Mouse (Mus musculus) c-Kit-positive CD71-negative TER-119-negative erythroid progenitor cells, embryonic 14.5 days (primary cell): ENCODE data around the gene Fam227b.

Experiments used
- DNase-seq: peaks from one replicate; pipeline ENCODE4 v3.0.0-alpha.2; 2013; ENCODE audit warnings: low read depth

Gene Fam227b

DNA sequence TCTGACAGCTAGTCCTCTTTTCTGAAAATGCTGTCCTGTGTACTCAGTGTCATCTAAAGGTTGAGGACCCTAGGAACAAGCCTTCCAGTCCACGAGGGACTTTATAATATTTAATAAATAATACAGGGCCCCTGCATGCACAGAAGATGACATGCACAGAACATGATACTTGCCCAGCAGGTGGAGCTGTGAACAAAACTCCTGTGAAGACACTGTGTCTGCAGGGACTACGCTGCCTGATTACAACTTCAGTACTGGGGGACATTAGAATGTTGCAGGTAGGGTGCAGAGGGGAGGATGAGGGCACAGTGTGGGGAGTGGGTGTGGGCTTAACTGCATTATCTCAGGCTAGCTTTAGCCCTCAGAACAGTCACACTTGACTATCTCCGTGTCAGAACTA, 145.7 kb downstream of the Fam227b start:
- peak; percentile 12 for DNase-seq

DNA sequence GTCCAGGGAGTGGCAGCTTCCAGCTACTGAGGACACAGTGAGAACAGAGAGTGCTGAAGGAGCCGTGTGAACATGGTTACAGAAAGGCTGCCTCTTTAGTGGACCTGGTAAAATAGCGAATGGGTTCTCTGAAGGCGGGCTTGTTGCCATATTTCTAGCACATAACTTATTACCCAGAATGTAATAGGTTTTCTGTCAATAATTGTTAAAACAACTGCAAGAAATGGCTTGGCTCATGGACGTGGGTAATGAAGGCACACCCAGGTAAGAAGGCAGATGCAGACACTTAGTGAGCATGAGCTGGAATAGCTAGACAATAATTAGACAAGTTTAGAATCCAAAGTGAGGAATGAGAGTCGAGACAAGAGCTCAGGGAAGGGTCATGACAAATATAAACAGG, 149.5 kb downstream of the Fam227b start:
- no peak for DNase-seq

DNA sequence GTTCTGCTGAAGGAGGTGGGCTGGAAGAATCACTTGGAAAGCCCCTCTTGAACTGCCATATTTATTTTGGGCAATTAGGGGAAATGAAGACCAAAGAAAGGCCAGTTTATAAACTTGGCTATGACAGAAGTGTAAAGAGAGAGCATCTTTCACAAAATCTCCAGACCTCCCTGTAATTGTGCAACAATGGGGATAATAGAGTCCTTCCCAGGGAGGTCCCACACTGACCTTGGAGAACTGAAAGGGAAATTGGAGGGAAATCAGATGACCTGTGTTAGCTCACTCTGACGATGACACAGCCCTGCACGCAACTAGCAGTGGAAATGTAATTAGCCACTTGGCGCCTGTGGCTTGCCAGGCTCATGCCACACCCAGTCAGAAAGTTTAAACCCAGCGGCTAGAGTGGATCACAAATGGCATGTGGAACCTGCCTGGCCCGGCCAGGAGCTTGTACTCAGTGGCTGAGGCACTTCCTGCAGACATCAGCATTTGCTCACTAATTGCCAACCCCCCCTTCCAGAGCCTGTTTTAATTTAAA, 175.9 kb downstream of the Fam227b start:
- DNase-seq = no peak

DNA sequence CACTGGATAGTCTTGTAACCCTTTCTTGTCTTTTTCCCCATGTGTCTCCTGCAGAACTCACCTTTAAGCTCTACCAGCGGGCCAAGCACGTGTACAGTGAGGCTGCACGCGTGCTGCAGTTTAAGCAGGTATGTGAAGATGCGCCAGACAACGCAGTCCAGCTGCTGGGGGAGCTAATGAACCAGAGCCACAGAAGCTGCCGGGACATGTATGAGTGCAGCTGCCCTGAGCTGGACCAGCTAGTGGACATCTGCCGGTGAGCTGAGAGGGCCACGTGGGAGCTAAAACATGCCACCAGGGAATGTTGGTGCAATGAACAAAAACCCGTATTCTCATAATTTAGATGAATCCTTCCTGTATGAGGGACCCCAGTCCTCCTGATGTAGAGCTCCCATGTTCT, 176.6 kb downstream of the Fam227b start:
- no peak for DNase-seq

DNA sequence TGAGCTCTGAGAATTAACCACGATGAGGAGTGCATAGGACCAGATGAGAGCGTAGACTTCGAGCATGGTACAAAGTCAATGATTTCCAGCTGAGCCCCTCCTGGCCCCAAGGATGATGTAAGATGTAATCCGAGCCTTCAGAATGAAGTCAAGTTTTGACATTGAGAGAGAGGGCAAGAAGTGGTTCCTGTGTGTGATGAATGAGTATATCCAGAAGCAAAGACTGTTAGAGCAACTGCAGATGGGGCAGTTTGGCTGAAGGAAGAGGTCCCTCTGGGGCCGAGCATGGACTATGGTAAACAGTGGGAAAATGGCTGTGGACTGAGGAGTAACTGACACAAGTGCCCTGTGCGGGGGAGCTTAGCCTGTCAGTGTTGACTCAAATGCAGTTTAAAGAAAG, 178.6 kb downstream of the Fam227b start:
- DNase-seq = no peak

DNA sequence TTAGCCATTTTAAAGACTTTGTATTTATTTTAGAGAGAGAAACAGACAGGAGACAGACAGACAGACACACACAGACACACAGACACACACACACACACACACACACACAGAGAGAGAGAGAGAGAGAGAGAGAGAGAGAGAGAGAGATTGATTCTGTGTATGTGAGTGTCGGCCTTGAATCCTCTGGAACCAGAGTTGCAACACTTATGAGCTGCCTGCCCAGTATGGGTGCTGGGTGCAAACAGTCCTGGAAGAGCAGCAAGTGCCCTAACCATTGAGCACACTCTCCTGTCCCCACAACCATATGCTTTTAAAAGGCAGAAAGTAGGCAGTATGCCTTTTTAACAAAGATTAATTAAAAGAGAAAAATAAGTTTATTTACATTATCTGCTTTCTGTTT, 183.0 kb downstream of the Fam227b start:
- DNase-seq = no peak

DNA sequence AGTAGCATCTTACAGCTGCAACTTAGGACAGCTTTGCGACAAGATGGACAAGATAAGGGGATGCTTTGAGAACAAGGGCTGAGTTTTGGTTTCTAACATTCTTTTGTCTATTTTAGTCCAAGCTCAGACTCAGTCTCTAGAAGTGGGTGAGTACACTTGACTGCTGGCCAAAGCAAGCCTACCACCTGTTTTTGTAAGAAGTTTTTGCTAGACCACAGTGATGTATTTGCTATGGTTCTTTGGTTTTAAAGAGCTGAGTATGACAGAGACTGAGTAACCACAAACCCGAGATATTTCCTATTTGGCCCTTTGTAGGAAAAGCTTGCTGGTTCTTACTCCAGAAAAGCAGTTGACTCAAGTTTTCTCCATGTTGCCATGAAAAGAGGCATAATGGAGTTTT, 203.6 kb downstream of the Fam227b start:
- DNase-seq = no peak

DNA sequence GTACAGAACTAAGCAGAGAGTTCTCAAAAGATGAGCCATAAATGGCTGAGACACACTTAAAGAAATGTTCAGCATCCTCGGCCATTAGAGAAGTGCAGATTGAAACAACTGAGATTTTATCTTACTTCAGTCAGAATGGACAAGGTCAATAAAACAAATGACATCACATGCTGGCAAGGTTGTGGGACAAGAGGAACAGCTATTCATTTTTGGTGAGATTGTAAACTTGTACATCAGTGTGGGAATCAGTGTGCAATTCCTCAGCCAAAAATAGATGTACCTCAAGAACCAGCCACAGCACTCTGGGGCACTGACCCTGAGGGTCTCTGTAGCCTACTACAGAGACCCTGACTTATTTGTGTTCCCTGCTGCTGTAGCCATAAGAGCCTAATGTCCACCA, 208.5 kb downstream of the Fam227b start:
- no peak for DNase-seq

DNA sequence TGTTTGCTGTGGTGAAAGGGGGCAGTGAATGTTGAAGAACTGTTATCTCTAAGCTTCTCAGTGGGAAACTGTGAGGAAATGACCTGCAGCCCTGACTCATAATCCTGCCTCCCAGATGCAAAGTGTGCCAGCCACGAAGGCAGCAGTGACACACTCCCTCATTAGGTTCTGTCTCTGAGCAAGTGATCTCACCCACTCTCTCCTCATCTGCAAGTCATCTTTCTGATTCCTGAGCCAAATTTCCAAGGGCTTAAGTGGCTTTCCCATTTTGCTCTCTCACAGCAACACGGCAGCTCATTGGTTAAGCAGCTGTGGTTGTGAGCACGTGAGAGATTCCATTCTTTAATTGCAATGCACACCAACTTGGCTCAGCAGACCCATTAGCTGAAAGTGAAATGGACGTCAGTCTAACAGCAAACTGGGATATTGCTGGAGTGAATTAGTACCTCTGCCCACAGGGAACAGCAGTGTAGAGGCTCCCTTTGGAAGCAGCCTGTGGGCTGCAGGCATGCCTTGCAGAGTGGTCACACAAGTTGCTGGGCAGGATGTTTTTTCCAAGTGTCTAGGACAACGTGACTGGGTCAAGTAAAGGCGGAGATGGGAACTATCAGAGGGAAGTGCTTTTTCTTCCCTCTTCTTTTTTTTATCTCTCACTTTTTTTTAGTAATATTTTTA, 210.6 kb downstream of the Fam227b start:
- no peak for DNase-seq

DNA sequence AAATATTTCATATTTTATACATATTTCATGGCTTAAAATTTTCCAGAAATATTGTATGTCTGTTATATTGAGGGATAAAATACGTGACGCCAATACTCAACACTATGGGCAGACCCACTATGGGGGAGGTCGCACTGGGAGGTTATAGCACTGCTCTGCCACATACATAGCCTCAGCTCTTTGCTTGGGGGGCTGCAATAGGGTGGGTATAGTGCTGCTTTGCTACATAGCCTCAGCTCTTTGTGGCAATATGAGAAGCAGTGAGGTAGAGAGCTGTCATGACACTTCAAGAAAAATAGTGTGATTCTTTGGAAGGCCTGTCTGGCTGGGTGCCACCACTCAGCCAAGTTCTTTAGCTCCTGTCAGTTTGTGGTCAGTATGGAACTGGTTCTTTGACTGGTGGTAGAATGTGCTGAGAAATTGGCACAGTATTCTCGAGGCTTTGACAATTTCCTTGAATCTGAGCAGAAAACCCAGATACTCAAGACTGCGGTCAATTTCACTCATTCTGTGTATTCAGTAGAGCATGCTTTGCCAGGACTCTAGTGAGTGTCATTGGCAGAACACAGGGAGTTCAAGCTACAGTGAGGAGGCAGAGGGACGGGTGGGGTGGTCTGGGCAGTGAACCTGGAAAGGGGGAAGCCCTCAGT, 212.7 kb downstream of the Fam227b start:
- DNase-seq = no peak

DNA sequence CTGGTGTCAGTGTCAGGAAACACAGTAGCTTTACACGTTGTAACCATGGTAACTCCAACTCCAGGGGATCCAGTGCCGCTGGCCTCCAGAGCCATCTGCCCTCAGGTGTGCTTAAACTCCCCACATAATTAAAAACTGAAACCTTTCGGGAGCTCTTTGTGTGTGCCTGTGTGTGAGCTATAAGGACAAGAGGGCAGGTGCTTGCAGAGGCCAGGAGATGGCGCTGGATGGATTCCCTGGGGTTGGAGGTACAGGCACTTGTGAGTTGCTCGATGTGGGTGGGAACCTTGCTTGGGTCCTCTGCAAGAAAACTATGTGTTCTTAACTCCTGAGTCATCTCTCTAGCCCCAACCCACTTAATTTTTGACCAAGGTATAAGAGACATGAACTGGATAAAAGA, 215.4 kb downstream of the Fam227b start:
- DNase-seq = no peak

DNA sequence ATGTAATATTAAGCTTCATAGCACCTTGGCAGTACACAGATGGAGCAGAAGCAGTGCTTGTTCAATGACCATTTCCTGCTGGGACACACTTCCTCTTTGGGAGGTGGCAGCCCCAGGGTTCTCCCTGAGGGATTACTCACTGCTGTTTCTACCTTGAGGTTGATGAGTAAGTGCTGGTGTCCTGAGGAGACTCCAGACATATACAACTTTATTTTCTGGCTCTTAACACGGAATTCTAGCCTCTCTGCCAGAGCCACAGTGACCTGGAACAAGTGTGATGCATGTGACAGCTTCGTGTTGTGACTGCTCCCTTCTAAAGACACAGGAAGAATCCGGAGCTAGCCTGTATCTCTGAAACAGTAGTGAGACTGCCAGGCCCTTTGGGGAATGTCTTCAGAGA, 217.8 kb downstream of the Fam227b start:
- peak; percentile 5 for DNase-seq
